Mouse (Mus musculus): Measurements from ENCODE around the gene Ppp1r12b. TPM values are rescaled to one million over a fixed set of nuclear protein-coding genes. Genes with fewer than 3 reads are reported as not detected.

The Ppp1r12b gene
- total and polyA plus RNA-seq, 3 experiments, result 0.64 to 1.8 (median 1.6) TPM

DNA sequence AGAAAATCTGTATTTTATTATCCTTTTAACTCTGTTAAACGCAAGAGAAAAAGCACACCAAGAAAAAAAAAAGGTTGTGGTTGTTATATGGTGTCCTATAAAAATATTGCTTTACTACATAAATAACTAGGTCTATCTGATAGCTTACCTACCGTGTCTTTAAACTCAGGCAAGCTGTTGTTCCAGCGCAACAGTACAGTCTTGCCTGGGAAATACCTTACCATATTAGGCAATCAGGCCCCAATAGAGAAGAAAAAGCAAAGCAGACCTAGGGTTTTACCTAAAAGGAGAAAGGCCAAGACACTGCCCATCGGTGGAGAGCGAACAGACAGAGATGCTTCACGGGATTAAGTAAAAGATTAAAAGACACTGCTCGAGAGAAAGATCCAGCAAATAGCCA, 131.9 kb downstream of the Ppp1r12b start:
- H3K27me3 ChIP-seq (replicated peaks), result no peaks in the 10 kb centered on the region
- no peak overlapping the region for H3K27ac ChIP-seq (ENCODE audit: insufficient read depth, low read depth)
- no peaks in the 10 kb centered on the region for H3K36me3 ChIP-seq (replicated peaks in 1 of 2; ENCODE audit: control insufficient read depth in 1 of 2, insufficient read depth in 1 of 2, low read length in 1 of 2)
- H3K79me2 ChIP-seq (replicated peaks; ENCODE audit: control insufficient read depth, extremely low read depth, insufficient read depth, poor library complexity, severe bottlenecking), result no peaks in the 10 kb centered on the region
- dilution Hi-C loops (cut with MboI; ENCODE audit: extremely low pct_ligation_motif_present, extremely low pct_unique_long_range_greater_than_20kb, low sequenced_read_pairs) (no loop called here), in situ Hi-C loops (cut with MboI; ENCODE audit: low pct_ligation_motif_present, low pct_unique_long_range_greater_than_20kb, low sequenced_read_pairs) (no loop called here)
- no peaks in the 10 kb centered on the region for H3K4me1 ChIP-seq (ENCODE audit: control insufficient read depth in 1 of 2, insufficient read depth in 2 of 2)
- H3K9ac ChIP-seq (ENCODE audit: insufficient read depth, low read depth), result no peak overlapping the region
- H3K4me3 ChIP-seq (replicated peaks in 1 of 3; ENCODE audit: low read depth in 2 of 3, low read length in 2 of 3, poor library complexity in 1 of 3), result no peak overlapping the region
- TF ChIP-seq MAFK (IDR thresholded peaks at IDR 0.05; ENCODE audit: insufficient replicate concordance, low read length) (no peak), JUN (IDR thresholded peaks at IDR 0.05; ENCODE audit: insufficient read depth, low read depth, low read length) (no peak), ZKSCAN1 (IDR thresholded peaks at IDR 0.05; ENCODE audit: borderline replicate concordance, low read depth, low read length) (no peak), E2F4 (IDR thresholded peaks at IDR 0.05; ENCODE audit: insufficient replicate concordance, low read depth, low read length) (no peak)
- no peak overlapping the region for H3K4me2 ChIP-seq (ENCODE audit: insufficient read depth, low read depth, poor library complexity, severe bottlenecking)
- H3K9me3 ChIP-seq (replicated peaks; ENCODE audit: low read length), result no peaks in the 10 kb centered on the region
- DNase-seq (ENCODE audit: extremely low read depth), result no peak

DNA sequence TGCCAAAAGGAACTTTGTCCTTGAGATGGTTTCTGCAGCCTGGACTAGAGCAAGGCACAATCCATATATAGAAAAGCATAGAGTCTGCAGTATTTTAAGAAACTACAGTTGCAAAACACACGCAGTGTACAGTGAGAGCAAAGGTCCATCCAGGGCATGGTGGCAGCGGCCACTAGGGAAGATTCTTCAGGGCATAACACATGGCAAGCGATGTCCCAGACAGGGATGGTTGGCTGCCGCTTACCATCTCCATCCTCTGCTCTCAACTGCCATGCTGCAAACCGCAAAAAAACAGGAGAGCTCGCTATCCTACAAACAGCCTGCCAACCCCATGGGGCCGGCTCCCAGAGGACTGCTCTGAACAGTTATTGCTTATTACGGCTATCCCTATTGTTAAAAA, 132.4 kb downstream of the Ppp1r12b start:
- Histone ChIP-seq H3K27me3 (replicated peaks) (no peaks in the 10 kb centered on the region), H3K9me3 (replicated peaks; ENCODE audit: low read length) (no peaks in the 10 kb centered on the region), H3K79me2 (replicated peaks; ENCODE audit: control insufficient read depth, extremely low read depth, insufficient read depth, poor library complexity, severe bottlenecking) (no peaks in the 10 kb centered on the region), H3K36me3 (replicated peaks in 1 of 2; ENCODE audit: control insufficient read depth in 1 of 2, insufficient read depth in 1 of 2, low read length in 1 of 2) (no peaks in the 10 kb centered on the region), H3K9ac (ENCODE audit: insufficient read depth, low read depth) (no peak overlapping the region), H3K4me2 (ENCODE audit: insufficient read depth, low read depth, poor library complexity, severe bottlenecking) (no peak overlapping the region), H3K4me1 (ENCODE audit: control insufficient read depth in 1 of 2, insufficient read depth in 2 of 2) (no peaks in the 10 kb centered on the region), H3K4me3 (replicated peaks in 1 of 3; ENCODE audit: low read depth in 2 of 3, low read length in 2 of 3, poor library complexity in 1 of 3) (no peak overlapping the region), H3K27ac (ENCODE audit: insufficient read depth, low read depth) (no peak overlapping the region)
- in situ Hi-C loops (cut with MboI; ENCODE audit: low pct_ligation_motif_present, low pct_unique_long_range_greater_than_20kb, low sequenced_read_pairs) (no loop called here), dilution Hi-C loops (cut with MboI; ENCODE audit: extremely low pct_ligation_motif_present, extremely low pct_unique_long_range_greater_than_20kb, low sequenced_read_pairs) (no loop called here)
- TF ChIP-seq USF2 (conservative IDR thresholded peaks at IDR 0.05; ENCODE audit: low read depth, low read length), result no peak
- TF ChIP-seq POLR2A (IDR thresholded peaks at IDR 0.05; ENCODE audit: low read depth, low read length), result no peak
- no peak for TF ChIP-seq SMC3 (IDR thresholded peaks at IDR 0.05; ENCODE audit: low read depth, low read length)
- TF ChIP-seq CHD1 (IDR thresholded peaks at IDR 0.05; ENCODE audit: low read depth, low read length), result no peak
- TF ChIP-seq PAX5 (IDR thresholded peaks at IDR 0.05; ENCODE audit: low read length), result no peak
- no peak for TF ChIP-seq E2F4 (IDR thresholded peaks at IDR 0.05; ENCODE audit: insufficient replicate concordance, low read depth, low read length)
- TF ChIP-seq SIN3A (IDR thresholded peaks at IDR 0.05; ENCODE audit: low read length), result no peak
- TF ChIP-seq JUN (IDR thresholded peaks at IDR 0.05; ENCODE audit: insufficient read depth, low read depth, low read length), result no peak
- TF ChIP-seq MYC (IDR thresholded peaks at IDR 0.05; ENCODE audit: low read depth, low read length), result no peak
- TF ChIP-seq CTCF (conservative IDR thresholded peaks at IDR 0.05 in 1 of 2, IDR thresholded peaks at IDR 0.05 in 1 of 2; ENCODE audit: low read depth in 2 of 2, low read length in 2 of 2), result no peak
- no peak for TF ChIP-seq GABPA (IDR thresholded peaks at IDR 0.05; ENCODE audit: insufficient replicate concordance, low read depth, low read length)
- TF ChIP-seq EP300 (IDR thresholded peaks at IDR 0.05; ENCODE audit: low read length), result no peak
- DNase-seq (ENCODE audit: extremely low read depth), result no peak

DNA sequence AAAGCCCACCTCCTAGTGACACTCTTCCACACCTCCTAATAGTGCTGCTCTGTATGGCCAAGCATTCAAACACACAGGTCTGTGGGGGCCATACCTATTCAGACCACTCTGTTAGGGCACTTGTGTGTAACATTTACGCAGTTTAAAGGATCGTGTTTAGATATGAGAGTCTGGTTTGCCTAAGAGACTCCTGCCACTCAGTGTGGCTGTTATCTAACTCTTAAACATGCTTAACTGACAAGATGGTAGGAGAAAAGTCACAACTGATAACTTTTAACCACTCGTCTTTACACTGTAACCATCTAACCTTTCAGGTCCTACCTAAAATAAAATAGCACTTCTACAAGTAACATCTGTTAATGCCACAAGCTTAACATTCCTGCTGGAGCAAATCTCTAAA, 134.9 kb downstream of the Ppp1r12b start:
- Histone ChIP-seq H3K9ac (ENCODE audit: insufficient read depth, low read depth) (no peak overlapping the region), H3K4me3 (replicated peaks in 1 of 3; ENCODE audit: low read depth in 2 of 3, low read length in 2 of 3, poor library complexity in 1 of 3) (no peak overlapping the region), H3K27ac (ENCODE audit: insufficient read depth, low read depth) (no peak overlapping the region), H3K36me3 (replicated peaks in 1 of 2; ENCODE audit: control insufficient read depth in 1 of 2, insufficient read depth in 1 of 2, low read length in 1 of 2) (no peaks in the 10 kb centered on the region), H3K4me1 (ENCODE audit: control insufficient read depth in 1 of 2, insufficient read depth in 2 of 2) (no peaks in the 10 kb centered on the region), H3K79me2 (replicated peaks; ENCODE audit: control insufficient read depth, extremely low read depth, insufficient read depth, poor library complexity, severe bottlenecking) (no peaks in the 10 kb centered on the region), H3K9me3 (replicated peaks; ENCODE audit: low read length) (no peaks in the 10 kb centered on the region), H3K4me2 (ENCODE audit: insufficient read depth, low read depth, poor library complexity, severe bottlenecking) (no peak overlapping the region), H3K27me3 (replicated peaks) (no peaks in the 10 kb centered on the region)
- in situ Hi-C loops (cut with MboI; ENCODE audit: low pct_ligation_motif_present, low pct_unique_long_range_greater_than_20kb, low sequenced_read_pairs) (no loop called here), dilution Hi-C loops (cut with MboI; ENCODE audit: extremely low pct_ligation_motif_present, extremely low pct_unique_long_range_greater_than_20kb, low sequenced_read_pairs) (no loop called here)
- DNase-seq (ENCODE audit: extremely low read depth), result no peak
- TF ChIP-seq CHD1 (IDR thresholded peaks at IDR 0.05; ENCODE audit: low read depth, low read length) (no peak), USF2 (conservative IDR thresholded peaks at IDR 0.05; ENCODE audit: low read depth, low read length) (no peak)

Data from CH12.LX (cell line).